Mouse (Mus musculus): ENCODE data around the gene Gpatch3. TPM values are rescaled to one million over a fixed set of nuclear protein-coding genes. Genes with fewer than 3 reads are reported as not detected.

Gpatch3 gene
- polyA plus RNA-seq, 1 experiment from 2014 or later, result 7.5 TPM

Small RNA genes within 50 kb of the gene (microRNA-seq; reads per million reads assigned to microRNA genes)
- not detected for gene Gm23158

Other genes with a start within 250 kb of the Gpatch3 start
- 13.3 and 14.1 TPM in 2 replicates for gene Wdtc1, start 221.3 kb upstream of the Gpatch3 start, polyA plus RNA-seq (2015; fragmentation: Nextera tagmentation; extraction: Ambion mirVana)
- gene Slc9a1, start 205.0 kb upstream of the Gpatch3 start, polyA plus RNA-seq (2015; fragmentation: Nextera tagmentation; extraction: Ambion mirVana), result 8.1 and 8.8 TPM in 2 replicates
- gene Tent5b, start 94.6 kb upstream of the Gpatch3 start, polyA plus RNA-seq (2015; fragmentation: Nextera tagmentation; extraction: Ambion mirVana), result 0.87 and 0.92 TPM in 2 replicates
- 3.3 and 3.5 TPM in 2 replicates for gene Trnp1, start 76.2 kb upstream of the Gpatch3 start, polyA plus RNA-seq (2015; fragmentation: Nextera tagmentation; extraction: Ambion mirVana)
- 8.6 and 10.3 TPM in 2 replicates for gene Kdf1, start 55.8 kb upstream of the Gpatch3 start, polyA plus RNA-seq (2015; fragmentation: Nextera tagmentation; extraction: Ambion mirVana)
- gene Nudc, start 28.7 kb upstream of the Gpatch3 start, polyA plus RNA-seq (2015; fragmentation: Nextera tagmentation; extraction: Ambion mirVana), result 291 and 309 TPM in 2 replicates
- gene Nr0b2, start 21.4 kb upstream of the Gpatch3 start, polyA plus RNA-seq (2015; fragmentation: Nextera tagmentation; extraction: Ambion mirVana), result 0.13 and 0.28 TPM in 2 replicates
- 18.0 and 19.6 TPM in 2 replicates for gene Gpn2, start 9.6 kb downstream of the Gpatch3 start, polyA plus RNA-seq (2015; fragmentation: Nextera tagmentation; extraction: Ambion mirVana)
- 68.0 and 81.3 TPM in 2 replicates for gene Sfn, start 27.4 kb downstream of the Gpatch3 start, polyA plus RNA-seq (2015; fragmentation: Nextera tagmentation; extraction: Ambion mirVana)
- gene Zdhhc18, start 75.4 kb downstream of the Gpatch3 start, polyA plus RNA-seq (2015; fragmentation: Nextera tagmentation; extraction: Ambion mirVana), result 3.1 and 5.9 TPM in 2 replicates
- gene Pigv, start 97.9 kb downstream of the Gpatch3 start, polyA plus RNA-seq (2015; fragmentation: Nextera tagmentation; extraction: Ambion mirVana), result 14.7 and 17.1 TPM in 2 replicates
- gene Arid1a, start 182.0 kb downstream of the Gpatch3 start, polyA plus RNA-seq (2015; fragmentation: Nextera tagmentation; extraction: Ambion mirVana), result 34.0 and 35.8 TPM in 2 replicates

Data from limb, embryonic 13.5 days (tissue).